Mouse (Mus musculus) layer of hippocampus, adult 9-10 months (tissue): Measurements from ENCODE around the gene Cnpy2.
A peak's percentile ranks its signal among the peaks of the same experiment; 100 is the strongest.

ENCODE experiments used
- DNase-seq: peaks from one replicate; pipeline ENCODE4 v3.0.0; 2022; ENCODE audit warnings: low spot score

The Cnpy2 gene

GRCm38 (mm10) chr10:128368402-128369217 is 46.4 kb downstream of the Cnpy2 start, which contains the start of gene Coq10a:
Coq10a (minus strand) TSS chr10:128368997.
- DNase-seq: peak; percentile 81

DNA sequence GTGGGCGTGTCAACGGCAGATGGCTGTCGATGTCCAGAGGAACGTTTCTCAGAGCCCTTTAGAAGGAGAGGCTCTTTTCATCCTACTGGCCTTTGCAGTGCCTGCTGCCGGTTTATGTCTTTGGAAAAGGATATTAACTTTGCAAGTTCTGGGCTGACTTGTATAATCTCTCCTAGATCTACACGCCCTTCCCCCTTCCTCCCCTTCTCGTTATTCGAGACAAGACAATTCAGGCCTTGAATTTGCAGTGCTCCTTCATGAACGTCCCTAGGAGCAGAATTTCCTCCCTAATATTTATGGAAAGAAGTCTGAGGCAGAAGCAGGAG is 46.9 kb downstream of the Cnpy2 start:
- no peak for DNase-seq

DNA sequence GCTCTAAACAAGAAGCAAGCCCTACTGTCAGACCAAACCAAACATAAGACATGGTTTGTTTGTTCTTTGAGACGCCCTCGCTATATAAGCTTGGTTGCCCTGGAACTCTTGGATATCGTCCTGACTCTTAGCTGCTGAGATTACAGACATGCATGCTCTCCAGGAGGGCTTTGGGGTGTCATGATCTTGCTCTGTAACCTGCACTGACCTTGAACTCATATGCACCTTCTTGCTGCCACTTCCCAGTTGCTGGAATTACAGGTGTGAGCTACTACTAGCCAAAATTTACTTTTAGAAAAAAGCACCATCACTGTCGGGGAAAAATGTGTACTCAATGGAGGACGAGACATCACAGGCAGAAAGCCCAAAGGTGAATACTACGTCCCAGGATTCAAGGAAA is 47.3 kb downstream of the Cnpy2 start:
- no peak for DNase-seq

- DNase-seq: no peak
Measured at GRCm38 (mm10) chr10:128370021-128370420, 47.8 kb downstream of the Cnpy2 start.

GRCm38 (mm10) chr10:128370601-128371000 is 48.3 kb downstream of the Cnpy2 start:
- DNase-seq: no peak

- no peak for DNase-seq
Measured at GRCm38 (mm10) chr10:128372142-128372541, 49.9 kb downstream of the Cnpy2 start.

DNA sequence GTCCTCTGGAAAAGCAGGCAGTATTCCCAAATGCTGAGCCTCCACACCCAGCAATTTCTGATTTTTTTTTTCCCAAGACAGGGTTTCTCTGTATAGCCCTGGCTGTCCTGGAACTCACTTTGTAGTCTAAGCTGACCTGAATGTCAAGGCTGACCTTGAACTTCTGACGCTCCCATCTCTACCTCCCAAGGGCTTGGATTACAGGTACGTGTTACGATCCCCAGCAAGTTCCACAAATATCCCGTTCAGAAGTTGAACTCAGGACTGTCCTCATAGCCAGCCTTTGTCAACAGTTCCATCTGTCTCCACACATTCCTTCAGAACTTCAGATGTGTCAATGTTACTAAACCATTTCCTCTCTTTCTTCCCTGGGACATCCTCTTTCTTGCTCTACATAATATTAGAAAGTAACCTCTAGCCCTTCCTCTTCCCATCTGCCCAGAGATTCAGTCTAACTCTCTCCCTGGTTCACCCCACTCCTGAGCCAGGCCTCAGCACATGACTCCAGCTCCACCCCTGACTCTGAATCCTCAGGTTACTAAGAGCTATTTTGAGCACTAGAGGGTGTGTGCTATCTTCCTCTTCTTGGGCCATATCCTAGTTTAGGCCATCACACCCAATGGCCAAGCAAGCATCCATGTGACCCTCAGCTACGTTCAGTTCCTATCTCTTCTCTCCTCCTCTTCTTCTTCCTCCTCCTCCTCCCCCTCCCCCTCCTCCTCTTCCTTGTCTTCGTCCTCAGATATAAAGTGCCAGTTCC is 50.9 kb downstream of the Cnpy2 start:
- DNase-seq: no peak

DNA sequence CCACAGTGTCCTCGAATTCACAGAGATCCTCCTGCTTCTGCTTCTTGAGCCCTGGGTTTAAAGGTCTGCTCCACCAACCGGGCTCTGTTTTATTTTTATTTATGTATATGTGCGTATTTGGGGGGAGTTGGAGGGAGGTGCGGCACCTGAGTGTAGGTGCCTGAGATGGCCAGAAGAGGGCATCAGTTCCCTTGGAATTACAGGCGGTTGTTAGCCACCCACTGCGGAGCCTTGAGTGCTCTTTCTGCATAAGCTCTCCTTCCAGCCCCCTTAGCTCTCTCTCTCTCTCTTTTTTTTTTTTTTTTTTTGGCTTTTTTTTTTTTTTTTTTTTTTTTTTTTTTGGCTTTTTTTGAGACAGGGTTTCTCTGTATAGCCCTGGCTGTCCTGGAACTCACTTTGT is 52.1 kb downstream of the Cnpy2 start:
- no peak for DNase-seq

DNA sequence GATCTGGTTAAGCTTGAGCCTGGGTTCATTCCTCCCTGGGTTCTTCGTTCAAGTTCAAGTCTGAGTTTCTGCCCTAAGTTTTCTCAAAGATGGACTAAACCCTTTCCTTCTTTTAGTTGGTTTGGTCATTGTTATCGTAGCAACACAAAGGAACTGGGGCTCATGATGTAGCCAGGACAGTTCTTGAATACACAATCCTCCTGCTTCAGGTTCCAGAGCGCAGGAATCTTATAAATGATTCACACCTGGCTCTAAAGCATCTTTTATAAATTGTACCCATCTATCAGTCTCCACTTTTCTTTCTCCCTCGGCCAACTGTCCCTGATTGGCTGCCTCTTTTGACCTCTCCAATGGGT is 53.8 kb downstream of the Cnpy2 start:
- no peak for DNase-seq

DNA sequence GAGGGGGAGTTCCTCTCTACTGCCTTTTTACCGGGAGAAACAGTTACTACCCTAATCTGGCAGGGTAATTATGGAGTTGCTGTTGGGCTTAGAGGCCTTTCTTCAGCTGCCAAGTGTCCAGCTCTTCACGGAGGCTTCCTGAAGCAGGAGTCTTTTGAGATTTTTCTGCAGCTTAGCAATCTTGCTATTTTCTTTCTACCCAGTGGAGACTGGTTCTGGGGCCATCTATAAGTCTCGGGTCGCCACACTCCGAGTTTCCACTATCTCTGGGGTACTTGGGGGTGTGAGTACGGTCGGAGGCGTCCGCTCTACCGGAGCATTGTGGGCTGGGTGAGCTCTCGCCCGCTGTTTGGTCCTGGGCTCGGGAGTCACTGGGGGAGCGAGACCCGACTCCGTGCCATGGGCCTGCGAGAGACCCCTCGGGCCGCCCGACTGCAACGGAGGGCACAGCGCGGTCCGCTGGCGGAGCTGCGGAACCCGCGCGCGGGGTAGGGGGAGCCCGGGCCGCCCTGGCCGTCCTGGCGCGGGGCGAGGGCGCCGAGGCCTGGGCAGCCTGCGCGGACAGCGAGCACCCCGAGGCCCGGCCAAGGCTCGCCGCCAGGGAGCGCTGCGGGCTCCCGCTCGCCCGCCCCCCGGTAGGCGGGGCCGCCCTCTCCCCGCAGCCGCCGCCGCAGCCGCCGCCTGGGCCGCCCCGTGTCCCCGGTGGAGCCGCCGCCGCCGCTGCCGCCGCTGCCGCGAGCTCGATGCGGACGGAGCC is 54.4 kb downstream of the Cnpy2 start, which contains the start of gene Ankrd52:
Gene Ankrd52, plus strand, starts transcription at position 661 of the 757 bp plus-strand sequence.
- DNase-seq: no peak
